Mouse (Mus musculus): ENCODE data around the gene Camta1. TPM values are rescaled to one million over a fixed set of nuclear protein-coding genes. Genes with fewer than 3 reads are reported as not detected.

Gene Camta1
- polyA plus RNA-seq, 1 experiment from 2014 or later: 81.8 TPM

GRCm38 (mm10) chr4:151805685-151806084 is 56.0 kb downstream of the Camta1 start:
- Histone ChIP-seq H3K27ac (ENCODE audit: low read length) (no peak overlapping the region), H3K4me2 (ENCODE audit: low read depth, low read length) (no peak overlapping the region), H3K4me1 (ENCODE audit: control insufficient read depth, insufficient read depth, low read length) (no peaks in the 10 kb centered on the region), H3K36me3 (ENCODE audit: control insufficient read depth, insufficient read depth, low read length) (no peaks in the 10 kb centered on the region), H3K4me3 (replicated peaks; ENCODE audit: low read length) (no peak overlapping the region), H3K27me3 (ENCODE audit: control insufficient read depth, insufficient read depth, low read length) (no peaks in the 10 kb centered on the region), H3K9me3 (replicated peaks; ENCODE audit: control insufficient read depth, low read length) (no peaks in the 10 kb centered on the region), H3K9ac (ENCODE audit: low read length) (no peak overlapping the region)
- no peak for ATAC-seq (ENCODE audit: insufficient read depth, low FRiP score)
- WGBS: 63% methylated on average over 4 of the region's 4 CpGs

GRCm38 (mm10) chr4:151805046-151805445 is 56.6 kb downstream of the Camta1 start:
- WGBS: 80% methylated on average over 6 of the region's 6 CpGs
- ATAC-seq (ENCODE audit: insufficient read depth, low FRiP score): no peak
- Histone ChIP-seq H3K4me1 (ENCODE audit: control insufficient read depth, insufficient read depth, low read length) (no peaks in the 10 kb centered on the region), H3K27ac (ENCODE audit: low read length) (no peak overlapping the region), H3K27me3 (ENCODE audit: control insufficient read depth, insufficient read depth, low read length) (no peaks in the 10 kb centered on the region), H3K9ac (ENCODE audit: low read length) (no peak overlapping the region), H3K36me3 (ENCODE audit: control insufficient read depth, insufficient read depth, low read length) (no peaks in the 10 kb centered on the region), H3K9me3 (replicated peaks; ENCODE audit: control insufficient read depth, low read length) (no peaks in the 10 kb centered on the region), H3K4me3 (replicated peaks; ENCODE audit: low read length) (no peak overlapping the region), H3K4me2 (ENCODE audit: low read depth, low read length) (no peak overlapping the region)

- ATAC-seq (ENCODE audit: insufficient read depth, low FRiP score): no peak
- 87% methylated on average over 2 of the region's 2 CpGs for WGBS
Observed at GRCm38 (mm10) chr4:151804208-151804607, 57.5 kb downstream of the Camta1 start.

GRCm38 (mm10) chr4:151798630-151799029 is 63.0 kb downstream of the Camta1 start:
- no peaks in the 10 kb centered on the region for H3K27me3 ChIP-seq (ENCODE audit: control insufficient read depth, insufficient read depth, low read length)
- 0 out of 2 replicates have a peak, but pooled peaks cover 2% of the 10 kb centered on the region for H3K4me1 ChIP-seq (ENCODE audit: control insufficient read depth, insufficient read depth, low read length)
- no peak overlapping the region for H3K9ac ChIP-seq (ENCODE audit: low read length)
- no peaks in the 10 kb centered on the region for H3K36me3 ChIP-seq (ENCODE audit: control insufficient read depth, insufficient read depth, low read length)
- no peak overlapping the region for H3K27ac ChIP-seq (ENCODE audit: low read length)
- 91% methylated on average over 2 of the region's 2 CpGs for WGBS
- H3K4me2 ChIP-seq (ENCODE audit: low read depth, low read length): no peak overlapping the region
- ATAC-seq (ENCODE audit: insufficient read depth, low FRiP score): no peak
- H3K9me3 ChIP-seq (replicated peaks; ENCODE audit: control insufficient read depth, low read length): no peaks in the 10 kb centered on the region
- H3K4me3 ChIP-seq (replicated peaks; ENCODE audit: low read length): no peak overlapping the region

More at GRCm38 (mm10) chr4:151804208-151804607, 57.5 kb downstream of the Camta1 start:
- Histone ChIP-seq H3K9ac (ENCODE audit: low read length) (no peak overlapping the region), H3K4me1 (ENCODE audit: control insufficient read depth, insufficient read depth, low read length) (no peaks in the 10 kb centered on the region), H3K9me3 (replicated peaks; ENCODE audit: control insufficient read depth, low read length) (no peaks in the 10 kb centered on the region), H3K36me3 (ENCODE audit: control insufficient read depth, insufficient read depth, low read length) (no peaks in the 10 kb centered on the region), H3K4me3 (replicated peaks; ENCODE audit: low read length) (no peak overlapping the region), H3K27me3 (ENCODE audit: control insufficient read depth, insufficient read depth, low read length) (no peaks in the 10 kb centered on the region), H3K27ac (ENCODE audit: low read length) (no peak overlapping the region), H3K4me2 (ENCODE audit: low read depth, low read length) (no peak overlapping the region)

- H3K4me1 ChIP-seq (ENCODE audit: control insufficient read depth, insufficient read depth, low read length): 0 out of 2 replicates have a peak, but pooled peaks cover 2% of the 10 kb centered on the region
- no peak for ATAC-seq (ENCODE audit: insufficient read depth, low FRiP score)
- no peak overlapping the region for H3K4me3 ChIP-seq (replicated peaks; ENCODE audit: low read length)
- no peaks in the 10 kb centered on the region for H3K27me3 ChIP-seq (ENCODE audit: control insufficient read depth, insufficient read depth, low read length)
- no peak overlapping the region for H3K27ac ChIP-seq (ENCODE audit: low read length)
- 70% methylated on average over 5 of the region's 5 CpGs for WGBS
- H3K9ac ChIP-seq (ENCODE audit: low read length): no peak overlapping the region
- no peak overlapping the region for H3K4me2 ChIP-seq (ENCODE audit: low read depth, low read length)
- H3K36me3 ChIP-seq (ENCODE audit: control insufficient read depth, insufficient read depth, low read length): no peaks in the 10 kb centered on the region
- no peaks in the 10 kb centered on the region for H3K9me3 ChIP-seq (replicated peaks; ENCODE audit: control insufficient read depth, low read length)
Observed at GRCm38 (mm10) chr4:151793694-151794093, 68.0 kb downstream of the Camta1 start.

GRCm38 (mm10) chr4:151786946-151787705 is 74.5 kb downstream of the Camta1 start:
- Histone ChIP-seq H3K9me3 (replicated peaks; ENCODE audit: control insufficient read depth, low read length) (no peaks in the 10 kb centered on the region), H3K4me2 (ENCODE audit: low read depth, low read length) (no peak overlapping the region), H3K4me1 (ENCODE audit: control insufficient read depth, insufficient read depth, low read length) (no peaks in the 10 kb centered on the region), H3K9ac (ENCODE audit: low read length) (no peak overlapping the region), H3K36me3 (ENCODE audit: control insufficient read depth, insufficient read depth, low read length) (no peaks in the 10 kb centered on the region), H3K27ac (ENCODE audit: low read length) (no peak overlapping the region), H3K4me3 (replicated peaks; ENCODE audit: low read length) (no peak overlapping the region), H3K27me3 (ENCODE audit: control insufficient read depth, insufficient read depth, low read length) (no peaks in the 10 kb centered on the region)
- WGBS: 86% methylated on average over 16 of the region's 16 CpGs
- no peak for ATAC-seq (ENCODE audit: insufficient read depth, low FRiP score)

- Histone ChIP-seq H3K9me3 (replicated peaks; ENCODE audit: control insufficient read depth, low read length) (no peaks in the 10 kb centered on the region), H3K27ac (ENCODE audit: low read length) (no peak overlapping the region)
Observed at GRCm38 (mm10) chr4:151780511-151780910, 81.2 kb downstream of the Camta1 start.

GRCm38 (mm10) chr4:151779962-151780459 is 81.7 kb downstream of the Camta1 start:
- Histone ChIP-seq H3K4me1 (ENCODE audit: control insufficient read depth, insufficient read depth, low read length) (no peaks in the 10 kb centered on the region), H3K36me3 (ENCODE audit: control insufficient read depth, insufficient read depth, low read length) (no peaks in the 10 kb centered on the region), H3K9ac (ENCODE audit: low read length) (no peak overlapping the region), H3K9me3 (replicated peaks; ENCODE audit: control insufficient read depth, low read length) (no peaks in the 10 kb centered on the region), H3K4me3 (replicated peaks; ENCODE audit: low read length) (no peak overlapping the region), H3K27me3 (ENCODE audit: control insufficient read depth, insufficient read depth, low read length) (no peaks in the 10 kb centered on the region), H3K4me2 (ENCODE audit: low read depth, low read length) (no peak overlapping the region), H3K27ac (ENCODE audit: low read length) (no peak overlapping the region)
- WGBS: 91% methylated on average over 12 of the region's 12 CpGs
- ATAC-seq (ENCODE audit: insufficient read depth, low FRiP score): no peak

More at GRCm38 (mm10) chr4:151780511-151780910, 81.2 kb downstream of the Camta1 start:
- 84% methylated on average over 6 of the region's 6 CpGs for WGBS
- Histone ChIP-seq H3K36me3 (ENCODE audit: control insufficient read depth, insufficient read depth, low read length) (no peaks in the 10 kb centered on the region), H3K4me1 (ENCODE audit: control insufficient read depth, insufficient read depth, low read length) (no peaks in the 10 kb centered on the region), H3K27me3 (ENCODE audit: control insufficient read depth, insufficient read depth, low read length) (no peaks in the 10 kb centered on the region), H3K4me3 (replicated peaks; ENCODE audit: low read length) (no peak overlapping the region), H3K9ac (ENCODE audit: low read length) (no peak overlapping the region), H3K4me2 (ENCODE audit: low read depth, low read length) (no peak overlapping the region)
- ATAC-seq (ENCODE audit: insufficient read depth, low FRiP score): no peak

- 65% methylated on average over 4 of the region's 4 CpGs for WGBS
- Histone ChIP-seq H3K27ac (ENCODE audit: low read length) (no peak overlapping the region), H3K9me3 (replicated peaks; ENCODE audit: control insufficient read depth, low read length) (no peaks in the 10 kb centered on the region), H3K4me3 (replicated peaks; ENCODE audit: low read length) (no peak overlapping the region), H3K4me2 (ENCODE audit: low read depth, low read length) (no peak overlapping the region), H3K27me3 (ENCODE audit: control insufficient read depth, insufficient read depth, low read length) (no peaks in the 10 kb centered on the region), H3K4me1 (ENCODE audit: control insufficient read depth, insufficient read depth, low read length) (no peaks in the 10 kb centered on the region), H3K9ac (ENCODE audit: low read length) (no peak overlapping the region), H3K36me3 (ENCODE audit: control insufficient read depth, insufficient read depth, low read length) (no peaks in the 10 kb centered on the region)
- ATAC-seq (ENCODE audit: insufficient read depth, low FRiP score): no peak
Observed at GRCm38 (mm10) chr4:151778511-151778910, 83.2 kb downstream of the Camta1 start.
